Mouse (Mus musculus) G1E (cell line): ENCODE data around the gene Tarbp2. TPM values are rescaled to one million over a fixed set of nuclear protein-coding genes. Genes with fewer than 3 reads are reported as not detected.

ENCODE experiments used
- ATAC-seq: 2 replicates; pipeline ENCODE4 v1.8.0; 2016; ENCODE audit warnings: mild to moderate bottlenecking; ENCODE audit not compliant: insufficient number of reproducible peaks, poor library complexity, low FRiP score, severe bottlenecking; ENCODE audit errors: extremely low read depth
- DNase-seq: peaks from one replicate; pipeline ENCODE4 v3.0.0; 2012; ENCODE audit warnings: low spot score
- H3K27me3 ChIP-seq: 2 replicates; pipeline ENCODE4 v1.6.1; 2012; ENCODE audit warnings: mild to moderate bottlenecking, low read length, inconsistent platforms; ENCODE audit not compliant: insufficient read depth
- H3K36me3 ChIP-seq: replicated peaks from 2 replicates; pipeline ENCODE3; 2012; ENCODE audit warnings: mild to moderate bottlenecking, inconsistent platforms
- H3K4me1 ChIP-seq: 2 replicates; pipeline ENCODE4 v1.6.1; 2012; ENCODE audit warnings: low read depth, low read length, inconsistent platforms, mixed read lengths; ENCODE audit not compliant: insufficient read depth
- H3K4me3 ChIP-seq: 2 replicates; pipeline ENCODE4 v1.5.1; 2012; ENCODE audit warnings: low read depth, mild to moderate bottlenecking, inconsistent platforms, low read length, moderate library complexity, mixed read lengths
- H3K9me3 ChIP-seq: replicated peaks from 2 replicates; pipeline ENCODE4 v1.6.1; 2012; ENCODE audit warnings: inconsistent platforms
- CTCF ChIP-seq: IDR thresholded peaks from 2 replicates; pipeline ENCODE4 v1.5.1; 2012; ENCODE audit warnings: low read depth, low read length, inconsistent platforms, mixed read lengths
- GATA1 ChIP-seq: IDR thresholded peaks from 2 replicates; pipeline ENCODE4 v1.6.1; 2012; ENCODE audit warnings: borderline replicate concordance, low read length, inconsistent platforms, mixed read lengths
- GATA2 ChIP-seq: IDR thresholded peaks from 2 replicates; pipeline ENCODE4 v1.6.1; 2012; ENCODE audit warnings: low read depth, low read length, inconsistent platforms, borderline replicate concordance
- POLR2AphosphoS5 ChIP-seq: IDR thresholded peaks from 2 replicates; pipeline ENCODE4 v1.6.1; 2012; ENCODE audit warnings: low read depth, low read length, inconsistent platforms; ENCODE audit not compliant: insufficient replicate concordance
- TAL1 ChIP-seq: conservative IDR thresholded peaks from 2 replicates; pipeline ENCODE4 v1.6.1; 2012; ENCODE audit warnings: low read depth, low read length, inconsistent platforms, mixed read lengths
- polyA plus RNA-seq: library from polyadenylated mRNA; stranded (reverse); fragments of >175 nt; gene quantifications from 2 replicates; pipeline ENCODE4 v1.2.3, GENCODE M21; 2012
- total RNA-seq, 2 experiments: library from RNA; stranded (forward) in 1 of 2; stranded (reverse) in 1 of 2; fragments of 200-1000 nt in 1 of 2; fragments of >200 nt in 1 of 2; fragmentation: Nextera tagmentation in 1 of 2; gene quantifications; 2 replicates each; pipeline ENCODE4 v1.2.3; 2014 to 2017

Tarbp2 gene
- total and polyA plus RNA-seq, 3 experiments = 11.6 to 63.8 (median 32.9) TPM

DNA sequence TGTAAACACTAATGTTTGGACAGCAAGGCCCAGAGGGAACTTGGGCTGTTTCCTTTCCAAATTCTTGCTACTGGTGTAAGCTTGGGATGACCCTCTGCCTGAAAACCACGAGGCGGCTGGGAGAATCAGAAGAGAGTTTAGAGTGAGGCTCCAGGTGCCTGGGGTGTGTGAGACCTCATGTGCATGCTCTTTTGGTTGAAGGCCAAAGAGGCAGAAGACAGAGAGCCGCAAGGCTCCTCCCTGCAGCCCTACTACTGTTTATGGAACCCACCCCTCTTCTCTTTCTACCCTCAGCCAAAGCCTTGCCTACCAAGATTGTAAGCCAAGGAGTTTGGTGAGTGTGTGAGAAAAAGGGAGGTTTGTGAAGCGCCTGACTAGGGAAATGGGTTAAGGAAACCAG is 2.2 kb upstream of the Tarbp2 start:
- Histone ChIP-seq H3K36me3 (peaks cover 12% of the 10 kb centered on the region), H3K27me3 (peaks cover 27% of the 10 kb centered on the region), H3K9me3 (no peaks in the 10 kb centered on the region), H3K4me1 (peaks cover 51% of the 10 kb centered on the region), H3K4me3 (no peak overlapping the region)
- ATAC-seq (no peak), DNase-seq (no peak)
- TF ChIP-seq POLR2AphosphoS5 (no peak), TAL1 (no peak)

DNA sequence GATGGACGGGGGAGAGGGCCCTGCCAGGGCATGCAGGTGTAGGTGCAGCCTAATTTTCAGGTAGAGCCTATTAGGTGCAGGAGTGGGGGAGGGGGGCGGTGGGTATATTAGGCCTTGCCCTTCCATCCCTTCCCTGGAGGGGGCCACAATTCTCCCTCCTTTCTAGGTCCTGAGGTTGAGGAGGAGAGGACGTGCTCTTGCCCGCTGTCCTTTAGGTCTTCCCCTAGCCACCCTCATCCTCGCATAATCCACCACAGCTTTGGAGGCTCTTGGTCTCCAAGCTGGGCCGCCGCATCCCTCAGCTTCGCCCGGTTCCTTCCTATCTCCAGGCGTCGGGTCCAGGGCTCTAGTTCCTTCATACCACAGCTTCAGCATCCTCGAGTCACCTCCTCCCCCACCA is 1.7 kb upstream of the Tarbp2 start:
- Histone ChIP-seq H3K4me3 (peak overlapping the region; percentile 79), H3K9me3 (no peaks in the 10 kb centered on the region), H3K36me3 (peaks cover 17% of the 10 kb centered on the region), H3K27me3 (peaks cover 25% of the 10 kb centered on the region), H3K4me1 (peaks cover 52% of the 10 kb centered on the region)
- ATAC-seq = no peak
- TF ChIP-seq GATA1 (no peak), GATA2 (no peak), CTCF (no peak), POLR2AphosphoS5 (no peak), TAL1 (no peak)
- no peak for DNase-seq

GRCm38 (mm10) chr15:102516728-102517404 is 1.1 kb upstream of the Tarbp2 start, which contains the start of gene Map3k12:
Map3k12 (minus strand) TSS chr15:102517064.
- DNase-seq = peak; percentile 44
- H3K9me3 ChIP-seq = no peaks in the 10 kb centered on the region
- H3K27me3 ChIP-seq = peaks cover 20% of the 10 kb centered on the region
- peaks cover 53% of the 10 kb centered on the region for H3K4me1 ChIP-seq
- ATAC-seq = no peak
- H3K4me3 ChIP-seq = peak within 1 kb of the TSS; percentile 79
- H3K36me3 ChIP-seq = peaks cover 23% of the 10 kb centered on the region
- TF ChIP-seq POLR2AphosphoS5 (no peak), CTCF (no peak), GATA2 (no peak), GATA1 (no peak), TAL1 (no peak)

DNA sequence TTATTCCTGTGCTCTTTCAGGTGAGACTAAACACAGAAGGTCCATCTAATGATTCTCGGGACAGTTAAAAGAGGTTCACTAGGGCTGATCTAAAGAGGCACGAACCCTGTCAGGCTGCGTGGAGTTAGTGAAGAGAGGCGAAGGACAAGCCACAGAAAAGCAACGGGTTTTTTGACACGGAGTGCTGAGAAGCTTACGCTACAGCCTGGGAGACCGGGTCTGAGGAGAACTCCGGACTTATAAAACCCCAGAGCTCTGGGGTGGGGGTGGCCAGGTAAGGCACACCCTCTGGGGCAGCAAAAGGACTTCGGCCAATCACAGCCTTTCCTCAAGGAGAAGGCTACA is 389 bp upstream of the Tarbp2 start:
- peak overlapping the region; percentile 79 for H3K4me3 ChIP-seq
- DNase-seq = no peak

GRCm38 (mm10) chr15:102518859-102519201 is 838 bp downstream of the Tarbp2 start:
- peaks cover 40% of the 10 kb centered on the region for H3K36me3 ChIP-seq
- H3K4me3 ChIP-seq = peak overlapping the region; percentile 79
- ATAC-seq = no peak
- no peak for DNase-seq
- peaks cover 12% of the 10 kb centered on the region for H3K27me3 ChIP-seq
- H3K4me1 ChIP-seq = peaks cover 53% of the 10 kb centered on the region
- no peak for TF ChIP-seq POLR2AphosphoS5
- no peak for TF ChIP-seq CTCF
- no peak for TF ChIP-seq GATA1
- no peak for TF ChIP-seq GATA2
- no peak for TF ChIP-seq TAL1
- no peaks in the 10 kb centered on the region for H3K9me3 ChIP-seq

More for the DNA sequence above, 389 bp upstream of the Tarbp2 start:
- H3K27me3 ChIP-seq = peaks cover 12% of the 10 kb centered on the region
- TF ChIP-seq POLR2AphosphoS5 = no peak
- no peak for TF ChIP-seq GATA2
- no peak for TF ChIP-seq GATA1
- TF ChIP-seq TAL1 = no peak
- TF ChIP-seq CTCF = no peak
- ATAC-seq = no peak
- peaks cover 30% of the 10 kb centered on the region for H3K36me3 ChIP-seq
- peaks cover 53% of the 10 kb centered on the region for H3K4me1 ChIP-seq
- no peaks in the 10 kb centered on the region for H3K9me3 ChIP-seq

- ATAC-seq (no peak), DNase-seq (no peak)
- TF ChIP-seq POLR2AphosphoS5 (no peak), GATA1 (no peak), TAL1 (no peak), CTCF (no peak), GATA2 (no peak)
- peaks cover 53% of the 10 kb centered on the region for H3K4me1 ChIP-seq
- H3K9me3 ChIP-seq = no peaks in the 10 kb centered on the region
- peak overlapping the region; percentile 79 for H3K4me3 ChIP-seq
- H3K36me3 ChIP-seq = peaks cover 46% of the 10 kb centered on the region
- H3K27me3 ChIP-seq = peaks cover 12% of the 10 kb centered on the region
Measured at GRCm38 (mm10) chr15:102519211-102520141, 1.5 kb downstream of the Tarbp2 start.
